26 mouse cellular contexts compared by ENCODE assay signal in the genomic region with DNA sequence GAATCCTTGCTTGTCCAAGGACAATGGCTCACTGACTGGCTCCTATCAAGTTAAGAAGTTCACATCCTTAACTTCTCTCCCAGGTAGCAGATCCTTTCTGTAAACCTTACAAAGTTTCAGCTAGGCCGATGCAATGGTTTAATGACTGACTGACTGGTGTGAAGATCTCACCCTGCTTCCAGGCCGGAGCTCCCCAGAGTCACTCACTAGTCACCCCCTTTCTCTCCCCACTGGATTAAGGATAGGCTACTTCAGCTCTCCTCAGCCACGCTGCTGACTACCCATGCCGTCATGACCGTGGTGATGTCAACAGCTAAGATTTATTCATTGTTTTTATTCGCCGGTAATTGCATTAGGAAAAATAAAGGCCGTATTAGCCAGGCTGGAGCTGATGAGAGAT.
DNase-seq lines count a peak whose midpoint lies in the region; ATAC-seq and TF ChIP-seq lines count a peak whose summit lies in the region.
"Had no signal": no experiment of that assay in that cellular context is flagged by ENCODE, and none has a peak within 500 bp of the region (broad histone marks: within the 10 kb centered on the region; RNA-seq: fewer than 3 reads in every experiment).

No protein-coding gene starts in this region.

- TF ChIP-seq POLR2A in spleen, adult 2 months (IDR thresholded peaks at IDR 0.05; ENCODE audit: low read depth, low read length) = no peak
- TF ChIP-seq POLR2A in myocyte (IDR thresholded peaks at IDR 0.05; ENCODE audit: insufficient read length, low read depth) = no peak

- peak; percentile 54 to 93 for DNase-seq in adrenal gland, adult (ENCODE audit: inconsistent age in 2 of 2, low spot score in 1 of 2)
- no peak for DNase-seq in adrenal gland, postnatal 4 days (ENCODE audit: low spot score in 2 of 2)
- no peak for DNase-seq in heart, adult 9 months (ENCODE audit: low spot score in 2 of 2)
- no peak for DNase-seq in spleen, adult 2 months (ENCODE audit: low read depth in 1 of 2, low spot score in 2 of 2)
- no peak for DNase-seq in spleen, adult 18-20 months
- DNase-seq in left cerebral cortex, postnatal 4 days = no peak
- DNase-seq: cerebellum, adult 2 months; cerebellum, postnatal 14 days; heart, postnatal 10 days; kidney, adult 18-20 months; kidney, postnatal 36 days; lung, adult 18-20 months; lung, postnatal 14 days; right cerebral cortex, postnatal 14 days; thymus, postnatal 25 days had no signal

- no peak overlapping the region for H3ac ChIP-seq in myocyte (ENCODE audit: control insufficient read depth, insufficient read length)

- no peak overlapping the region for H3K9ac ChIP-seq in heart, embryonic 13.5 days
- H3K9ac ChIP-seq: kidney, embryonic 15.5 days; liver, embryonic 12.5 days had no signal

- no peak for TF ChIP-seq CTCF in spleen, adult 2 months (IDR thresholded peaks at IDR 0.05; ENCODE audit: extremely low read depth, insufficient read depth, insufficient read length, insufficient replicate concordance)

- no peaks in the 10 kb centered on the region for H3K36me3 ChIP-seq in heart, embryonic 13.5 days
- no peaks in the 10 kb centered on the region for H3K36me3 ChIP-seq in spleen, adult 2 months (ENCODE audit: control insufficient read depth, insufficient read depth, low read length)
- H3K36me3 ChIP-seq in myocyte (ENCODE audit: control insufficient read depth, insufficient read depth) = no peaks in the 10 kb centered on the region
- H3K36me3 ChIP-seq: G1E; heart, embryonic 10.5 days; kidney, embryonic 15.5 days; liver, embryonic 12.5 days had no signal

- H3K4me2 ChIP-seq in heart, embryonic 13.5 days = no peak overlapping the region
- H3K4me2 ChIP-seq in myocyte (ENCODE audit: low read depth) = peak overlapping the region; percentile 97
- H3K4me2 ChIP-seq: kidney, embryonic 15.5 days; liver, embryonic 12.5 days had no signal

- no peak overlapping the region for H3K4me3 ChIP-seq in heart, embryonic 13.5 days
- H3K4me3 ChIP-seq in spleen, adult 2 months (ENCODE audit: extremely low read depth, insufficient read depth, insufficient read length) = no peak overlapping the region
- H3K4me3 ChIP-seq in myocyte = no peak overlapping the region
- H3K4me3 ChIP-seq: heart, embryonic 10.5 days; kidney, embryonic 15.5 days; layer of hippocampus, adult 2 months; left cerebral cortex, adult 2 months; liver, embryonic 12.5 days had no signal

- H3K27me3 ChIP-seq in heart, embryonic 13.5 days (replicated peaks) = no peaks in the 10 kb centered on the region
- no peaks in the 10 kb centered on the region for H3K27me3 ChIP-seq in spleen, adult 2 months (ENCODE audit: control insufficient read depth, insufficient read depth, low read length)
- no peaks in the 10 kb centered on the region for H3K27me3 ChIP-seq in myocyte (ENCODE audit: control insufficient read depth, insufficient read depth, insufficient read length)
- H3K27me3 ChIP-seq: kidney, embryonic 15.5 days; liver, embryonic 12.5 days; Patski had no signal

- H3K27ac ChIP-seq in heart, embryonic 13.5 days (replicated peaks) = 0 out of 2 replicates have a peak overlapping the region, but pooled peaks have one; percentile 10
- H3K27ac ChIP-seq in spleen, adult 2 months (ENCODE audit: insufficient read depth, low read length) = peak overlapping the region; percentile 7; the same call in 1 of the 2 replicates
- H3K27ac ChIP-seq: heart, embryonic 10.5 days; layer of hippocampus, adult 2 months; left cerebral cortex, adult 2 months; liver, embryonic 12.5 days had no signal

- no peaks in the 10 kb centered on the region for H3K9me3 ChIP-seq in heart, embryonic 13.5 days
- H3K9me3 ChIP-seq: G1E; heart, embryonic 10.5 days; kidney, embryonic 15.5 days; liver, embryonic 12.5 days had no signal

- 73% methylated on average over 8 of the region's 8 CpGs for WGBS in heart, embryonic 13.5 days
- WGBS in spleen, adult 2 months = 92% methylated on average over 8 of the region's 8 CpGs

- peaks cover 87% of the 10 kb centered on the region for H3K4me1 ChIP-seq in heart, embryonic 13.5 days
- peaks cover 32% of the 10 kb centered on the region for H3K4me1 ChIP-seq in spleen, adult 2 months (ENCODE audit: control insufficient read depth, insufficient read depth, insufficient read length)

- no peak for ATAC-seq in heart, embryonic 13.5 days (ENCODE audit: extremely low read depth, insufficient number of reproducible peaks, low FRiP score, low TSS enrichment)
- ATAC-seq: forebrain, embryonic 14.5 days; hindbrain, embryonic 16.5 days; liver, embryonic 12.5 days; Patski had no signal

- H3K79me2 ChIP-seq in myocyte (ENCODE audit: control insufficient read depth, insufficient read depth) = peaks cover 78% of the 10 kb centered on the region

- intact Hi-C loops in left cerebral cortex, postnatal 4 days (cut with DNase I) = loop anchor here (10.0 kb wide), 1 partner anchor 204 kb away; no protein-coding TSS in a partner anchor

TF ChIP-seq in myocyte, 11 proteins besides CTCF, POLR2A, EP300 and RAD21:
- TF ChIP-seq E2F4 (IDR thresholded peaks at IDR 0.05; ENCODE audit: insufficient read depth) (no peak), MYOG (IDR thresholded peaks at IDR 0.05; ENCODE audit: control insufficient read depth in 1 of 3, insufficient read depth in 1 of 3, insufficient read length in 2 of 3, low read depth in 2 of 3) (no peak), MAX (IDR thresholded peaks at IDR 0.05; ENCODE audit: low read depth) (no peak), POLR2AphosphoS2 (IDR thresholded peaks at IDR 0.05; ENCODE audit: insufficient read length, low read depth) (no peak), USF1 (IDR thresholded peaks at IDR 0.05; ENCODE audit: low read depth) (no peak)

Comparison
In these comparisons a context has a peak if more than half of its experiments do, and no peak if none do; other contexts are left out.
1. DNase-seq: peak in adrenal gland, adult (2 of 2); none in adrenal gland, postnatal 4 days (0 of 2), heart, adult 9 months (0 of 2), spleen, adult 2 months (0 of 2), spleen, adult 18-20 months (0 of 2) and left cerebral cortex, postnatal 4 days (single experiment).